ENCODE assay signal across 26 mouse cellular contexts in the genomic region with DNA sequence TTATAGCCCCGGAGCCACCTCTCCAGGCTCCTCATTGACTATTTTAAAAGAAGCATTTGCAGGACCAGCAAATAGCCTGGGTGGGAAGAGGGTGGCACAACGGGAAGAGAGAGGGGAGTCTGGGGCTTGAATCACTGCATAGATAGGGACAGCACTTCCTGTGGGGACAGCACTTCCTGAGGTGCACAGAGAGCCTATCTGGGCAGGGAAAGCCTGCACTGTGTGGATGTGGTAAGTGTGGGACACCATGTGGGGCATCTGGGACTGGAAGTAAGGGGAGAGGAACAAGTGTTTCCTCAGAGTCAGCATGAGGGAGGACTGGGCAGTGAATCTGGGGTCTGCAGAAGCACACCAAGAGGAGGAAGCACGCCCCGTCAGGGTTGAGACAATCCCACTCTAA. TPM values are rescaled to one million over a fixed set of nuclear protein-coding genes. Genes with fewer than 3 reads are reported as not detected.
DNase-seq lines count a peak whose midpoint lies in the region; ATAC-seq and TF ChIP-seq lines count a peak whose summit lies in the region.
"Had no signal": no experiment of that assay in that cellular context is flagged by ENCODE, and none has a peak within 500 bp of the region (broad histone marks: within the 10 kb centered on the region; RNA-seq: fewer than 3 reads in every experiment).

No protein-coding gene starts in this region.

- H3K4me3 ChIP-seq in heart, adult 2 months: no peak overlapping the region
- peak overlapping the region; percentile 55 for H3K4me3 ChIP-seq in megakaryocyte, embryonic 14.5 days (replicated peaks)
- H3K4me3 ChIP-seq: embryonic facial prominence, embryonic 10.5 days; hindbrain, embryonic 12.5 days; limb, embryonic 15.5 days; liver, embryonic 15.5 days; midbrain, embryonic 13.5 days; neural tube, embryonic 12.5 days; stomach, embryonic 15.5 days had no signal

- peaks cover 1% of the 10 kb centered on the region; the same call in 1 of the 2 replicates for H3K4me1 ChIP-seq in heart, adult 2 months (ENCODE audit: control insufficient read depth, insufficient read depth, low read length)
- H3K4me1 ChIP-seq in megakaryocyte, embryonic 14.5 days: peaks cover 22% of the 10 kb centered on the region
- H3K4me1 ChIP-seq: liver, embryonic 15.5 days; midbrain, embryonic 13.5 days; neural tube, embryonic 12.5 days had no signal

- no peak for TF ChIP-seq CTCF in heart, adult 2 months (IDR thresholded peaks at IDR 0.05)

- TF ChIP-seq POLR2A in heart, adult 2 months (IDR thresholded peaks at IDR 0.05; ENCODE audit: insufficient read depth, low read depth, low read length): no peak

- no peaks in the 10 kb centered on the region for H3K36me3 ChIP-seq in heart, adult 2 months (ENCODE audit: control insufficient read depth, insufficient read depth, low read length)
- H3K36me3 ChIP-seq in megakaryocyte, embryonic 14.5 days (replicated peaks; ENCODE audit: low read length): no peaks in the 10 kb centered on the region
- H3K36me3 ChIP-seq: liver, embryonic 15.5 days had no signal

- TF ChIP-seq EP300 in heart, adult 2 months (IDR thresholded peaks at IDR 0.05; ENCODE audit: insufficient read depth, low read depth, low read length): no peak

- no peaks in the 10 kb centered on the region for H3K79me2 ChIP-seq in heart, adult 2 months (replicated peaks; ENCODE audit: control insufficient read depth, insufficient read depth, low read length)

- H3K27me3 ChIP-seq in heart, adult 2 months (ENCODE audit: control insufficient read depth, insufficient read depth, low read length): no peaks in the 10 kb centered on the region
- peaks cover 88% of the 10 kb centered on the region for H3K27me3 ChIP-seq in megakaryocyte, embryonic 14.5 days (replicated peaks)
- H3K27me3 ChIP-seq: hindbrain, embryonic 12.5 days; limb, embryonic 15.5 days; midbrain, embryonic 13.5 days; neural tube, embryonic 12.5 days; stomach, embryonic 15.5 days had no signal

- DNase-seq in heart, adult 11 months: peak; percentile 67
- DNase-seq in heart, adult 2 months: no peak
- DNase-seq in 416B (ENCODE audit: low read depth) (peak; percentile 87), adipocyte (ENCODE audit: low spot score) (no peak)
- DNase-seq in left cerebral cortex, adult 11 months (ENCODE audit: low spot score): no peak
- DNase-seq in B cell, adult 2 months: no peak
- DNase-seq: adrenal gland, postnatal 14 days; cerebellum, adult 8-10 months; gastrocnemius, postnatal 36 days; heart, postnatal 14 days; kidney, adult 18-20 months; layer of hippocampus, adult 9-11 months; left cerebral cortex, postnatal 4 days; lung, postnatal 4 days; right cerebral cortex, adult 18-20 months; thymus, postnatal 4 days had no signal

- no peaks in the 10 kb centered on the region for H3K9me3 ChIP-seq in megakaryocyte, embryonic 14.5 days
- H3K9me3 ChIP-seq: embryonic facial prominence, embryonic 10.5 days; hindbrain, embryonic 12.5 days; limb, embryonic 15.5 days; liver, embryonic 15.5 days; midbrain, embryonic 13.5 days; neural tube, embryonic 12.5 days; stomach, embryonic 15.5 days had no signal

- intact Hi-C loops in heart, adult 2 months (cut with DNase I): loop anchor here (5.0 kb wide), 1 partner anchor 281 kb away; no protein-coding TSS in a partner anchor

- no peak overlapping the region for H3K27ac ChIP-seq in heart, adult 2 months
- H3K27ac ChIP-seq: embryonic facial prominence, embryonic 10.5 days; hindbrain, embryonic 12.5 days; limb, embryonic 15.5 days; liver, embryonic 15.5 days; midbrain, embryonic 13.5 days; neural tube, embryonic 12.5 days; stomach, embryonic 15.5 days had no signal

- H3K9ac ChIP-seq in heart, adult 2 months (ENCODE audit: low read depth, low read length): no peak overlapping the region
- H3K9ac ChIP-seq: hindbrain, embryonic 12.5 days; limb, embryonic 15.5 days; liver, embryonic 15.5 days; midbrain, embryonic 13.5 days; stomach, embryonic 15.5 days had no signal

- ATAC-seq in common myeloid progenitor, adult 5-6 weeks (replicated peaks; ENCODE audit: low read depth, poor library complexity, severe bottlenecking): peak; percentile 95
- ATAC-seq: forebrain, embryonic 16.5 days; midbrain, embryonic 13.5 days had no signal

- 50% methylated on average over 4 of the region's 4 CpGs for WGBS in heart, adult 2 months

RNA-seq across cellular contexts. Expression of a gene that starts 17.1 kb away (rescaled TPM):
- 1 to 10 TPM; 4.4 to 5.8 TPM for total RNA-seq in heart, adult 2 months (2021)
- 9.8 and 12.0 TPM in 2 replicates for polyA plus RNA-seq in heart, adult 2 months (2012; rRNA removed)
- 0.23 and 1.4 TPM in 2 replicates for total RNA-seq in common myeloid progenitor, adult 5-6 weeks (2017)
- 0.45 TPM in 1 of 2 replicates, not detected in the other for polyA plus RNA-seq in megakaryocyte, embryonic 14.5 days (2012; ENCODE audit: insufficient read depth, low replicate concordance)

RNA-seq across cellular contexts. Expression of a gene that starts 53.8 kb away (rescaled TPM):
- total RNA-seq in heart, adult 2 months (2021): 10 to 100 TPM; 19.6 to 21.2 TPM
- 5.5 and 7.5 TPM in 2 replicates for polyA plus RNA-seq in heart, adult 2 months (2012; rRNA removed)
- total RNA-seq in common myeloid progenitor, adult 5-6 weeks (2017): 57.8 and 59.3 TPM in 2 replicates
- polyA plus RNA-seq in megakaryocyte, embryonic 14.5 days (2012; ENCODE audit: insufficient read depth, low replicate concordance): 0.74 and 5.8 TPM in 2 replicates

Comparison
In these comparisons a context has a peak if more than half of its experiments do, and no peak if none do; other contexts are left out.
1. DNase-seq: peak in heart, adult 11 months (single experiment) and 416B (single experiment); none in heart, adult 2 months (0 of 2), adipocyte (single experiment), left cerebral cortex, adult 11 months (single experiment) and B cell, adult 2 months (0 of 2).